Mouse (Mus musculus) CH12.LX (cell line): ENCODE data around the gene Srp68. TPM values are rescaled to one million over a fixed set of nuclear protein-coding genes. Genes with fewer than 3 reads are reported as not detected.

Source experiments
- DNase-seq: peaks from one replicate; pipeline ENCODE4 v3.0.0-alpha.2; 2013; ENCODE audit errors: extremely low read depth
- H3K27ac ChIP-seq: 2 replicates; pipeline ENCODE4 v1.5.1; 2012; ENCODE audit warnings: low read depth, mild to moderate bottlenecking, control low read depth, moderate library complexity; ENCODE audit not compliant: insufficient read depth
- H3K27me3 ChIP-seq: replicated peaks from 2 replicates; pipeline ENCODE3; 2012; ENCODE audit warnings: inconsistent platforms
- H3K36me3 ChIP-seq, 2 experiments: replicated peaks in 1 of 2; 2 replicates each; pipeline versions ENCODE3 to v1.6.1; 2012; ENCODE audit warnings: inconsistent platforms in 1 of 2, low read length in 1 of 2, mild to moderate bottlenecking in 1 of 2, mixed read lengths in 1 of 2, moderate library complexity in 1 of 2; ENCODE audit not compliant: control insufficient read depth in 1 of 2, insufficient read depth in 1 of 2
- H3K4me1 ChIP-seq, 2 experiments: 2 replicates each; pipeline ENCODE4 v1.6.1; 2012; ENCODE audit warnings: inconsistent platforms in 1 of 2, moderate library complexity in 1 of 2; ENCODE audit not compliant: insufficient read depth in 2 of 2, control insufficient read depth in 1 of 2
- H3K4me2 ChIP-seq: 2 replicates; pipeline ENCODE4 v1.6.1; 2012; ENCODE audit warnings: low read depth, mild to moderate bottlenecking, control low read depth; ENCODE audit not compliant: poor library complexity, insufficient read depth, severe bottlenecking
- H3K4me3 ChIP-seq, 3 experiments: fragments of 150-350 bp in 1 of 3; sonication (generic) in 1 of 3; replicated peaks in 1 of 3; 2 replicates each; pipeline versions ENCODE3 to v1.5.1; 2011 to 2012; ENCODE audit warnings: low read depth in 2 of 3, low read length in 2 of 3, mild to moderate bottlenecking in 2 of 3, moderate library complexity in 2 of 3, control low read depth in 1 of 3, improper control_type of control experiment in 1 of 3, inconsistent platforms in 1 of 3, mixed read lengths in 1 of 3; ENCODE audit not compliant: poor library complexity in 1 of 3
- H3K79me2 ChIP-seq: replicated peaks from 2 replicates; pipeline ENCODE4 v1.6.1; 2012; ENCODE audit warnings: mild to moderate bottlenecking, moderate library complexity; ENCODE audit not compliant: control insufficient read depth, poor library complexity, insufficient read depth, severe bottlenecking; ENCODE audit errors: extremely low read depth
- H3K9ac ChIP-seq: 2 replicates; pipeline ENCODE4 v1.6.1; 2012; ENCODE audit warnings: low read depth, mild to moderate bottlenecking, control low read depth, moderate library complexity; ENCODE audit not compliant: insufficient read depth
- H3K9me3 ChIP-seq: replicated peaks from 2 replicates; pipeline ENCODE3; 2012; ENCODE audit warnings: low read length, inconsistent platforms, mixed read lengths
- BHLHE40 ChIP-seq: IDR thresholded peaks from 2 replicates; pipeline ENCODE4 v1.6.1; 2011; ENCODE audit warnings: mild to moderate bottlenecking, low read depth, low read length, improper control_type of control experiment
- E2F4 ChIP-seq: IDR thresholded peaks from 2 replicates; pipeline ENCODE4 v1.6.1; 2011; ENCODE audit warnings: low read depth, low read length, improper control_type of control experiment; ENCODE audit not compliant: insufficient replicate concordance
- ELF1 ChIP-seq: IDR thresholded peaks from 2 replicates; pipeline ENCODE4 v1.6.1; 2014; ENCODE audit warnings: low read depth, mild to moderate bottlenecking, inconsistent platforms, low read length, improper control_type of control experiment
- EP300 ChIP-seq: IDR thresholded peaks from 2 replicates; pipeline ENCODE4 v1.6.1; 2011; ENCODE audit warnings: low read length, improper control_type of control experiment
- ETS1 ChIP-seq: conservative IDR thresholded peaks from 2 replicates; pipeline ENCODE4 v1.6.1; 2012; ENCODE audit warnings: low read depth, mild to moderate bottlenecking, inconsistent platforms, low read length, improper control_type of control experiment, moderate library complexity
- GABPA ChIP-seq: IDR thresholded peaks from 2 replicates; pipeline ENCODE4 v1.6.1; 2012; ENCODE audit warnings: low read depth, low read length, improper control_type of control experiment, inconsistent platforms; ENCODE audit not compliant: insufficient replicate concordance
- HCFC1 ChIP-seq: IDR thresholded peaks from 2 replicates; pipeline ENCODE4 v1.6.1; 2012; ENCODE audit warnings: low read depth, mild to moderate bottlenecking, inconsistent platforms, low read length, improper control_type of control experiment
- IRF4 ChIP-seq: IDR thresholded peaks from 2 replicates; pipeline ENCODE4 v1.6.1; 2014; ENCODE audit warnings: low read depth, mild to moderate bottlenecking, inconsistent platforms, low read length, improper control_type of control experiment
- JUN ChIP-seq: IDR thresholded peaks from 2 replicates; pipeline ENCODE4 v1.6.1; 2011; ENCODE audit warnings: low read depth, mild to moderate bottlenecking, low read length, improper control_type of control experiment, moderate library complexity; ENCODE audit not compliant: insufficient read depth
- JUND ChIP-seq: conservative IDR thresholded peaks from 2 replicates; pipeline ENCODE4 v1.6.1; 2011; ENCODE audit warnings: low read depth, low read length, improper control_type of control experiment
- KAT2A ChIP-seq: IDR thresholded peaks from 2 replicates; pipeline ENCODE4 v1.6.1; 2012; ENCODE audit warnings: low read length, improper control_type of control experiment, inconsistent platforms; ENCODE audit not compliant: insufficient replicate concordance
- MAFK ChIP-seq: IDR thresholded peaks from 2 replicates; pipeline ENCODE4 v1.6.1; 2011; ENCODE audit warnings: low read length, improper control_type of control experiment; ENCODE audit not compliant: insufficient replicate concordance
- MAX ChIP-seq: IDR thresholded peaks from 2 replicates; pipeline ENCODE4 v1.6.1; 2011; ENCODE audit warnings: low read length, improper control_type of control experiment
- MAZ ChIP-seq: IDR thresholded peaks from 2 replicates; pipeline ENCODE4 v1.6.1; 2012; ENCODE audit warnings: low read depth, mild to moderate bottlenecking, inconsistent platforms, low read length, improper control_type of control experiment, moderate library complexity
- MEF2A ChIP-seq: IDR thresholded peaks from 2 replicates; pipeline ENCODE4 v1.6.1; 2014; ENCODE audit warnings: low read depth, mild to moderate bottlenecking, inconsistent platforms, low read length, improper control_type of control experiment, borderline replicate concordance
- MXI1 ChIP-seq: IDR thresholded peaks from 2 replicates; pipeline ENCODE4 v1.6.1; 2011; ENCODE audit warnings: mild to moderate bottlenecking, low read depth, low read length, improper control_type of control experiment
- PAX5 ChIP-seq: IDR thresholded peaks from 2 replicates; pipeline ENCODE4 v1.6.1; 2012; ENCODE audit warnings: low read length, inconsistent platforms, mixed read lengths
- RCOR1 ChIP-seq: conservative IDR thresholded peaks from 2 replicates; pipeline ENCODE4 v1.6.1; 2012; ENCODE audit warnings: low read depth, mild to moderate bottlenecking, inconsistent platforms, low read length, improper control_type of control experiment
- SIN3A ChIP-seq: IDR thresholded peaks from 2 replicates; pipeline ENCODE4 v1.6.1; 2012; ENCODE audit warnings: low read length, improper control_type of control experiment, inconsistent platforms
- TBP ChIP-seq: conservative IDR thresholded peaks from 2 replicates; pipeline ENCODE4 v1.6.1; 2011; ENCODE audit warnings: low read depth, low read length, improper control_type of control experiment
- TCF12 ChIP-seq: IDR thresholded peaks from 2 replicates; pipeline ENCODE4 v1.6.1; 2014; ENCODE audit warnings: low read depth, mild to moderate bottlenecking, inconsistent platforms, low read length, improper control_type of control experiment
- USF1 ChIP-seq: IDR thresholded peaks from 2 replicates; pipeline ENCODE4 v1.6.1; 2014; ENCODE audit warnings: low read depth, mild to moderate bottlenecking, inconsistent platforms, low read length, improper control_type of control experiment
- ZC3H11A ChIP-seq: IDR thresholded peaks from 2 replicates; pipeline ENCODE4 v1.6.1; 2012; ENCODE audit warnings: low read depth, mild to moderate bottlenecking, inconsistent platforms, low read length, improper control_type of control experiment
- ZKSCAN1 ChIP-seq: IDR thresholded peaks from 2 replicates; pipeline ENCODE4 v1.6.1; 2012; ENCODE audit warnings: low read depth, inconsistent platforms, low read length, improper control_type of control experiment, borderline replicate concordance
- dilution Hi-C: fragments of 300-500 bp; cut with MboI; formaldehyde crosslinking; loops from 2 replicates; pipeline ENCODE4 v1.14.3; 2020; ENCODE audit warnings: low sequenced_read_pairs; ENCODE audit not compliant: extremely low pct_unique_long_range_greater_than_20kb, extremely low pct_ligation_motif_present
- in situ Hi-C: fragments of 300-500 bp; cut with MboI; formaldehyde crosslinking; loops from 3 replicates; pipeline ENCODE4 v1.14.3; 2019; ENCODE audit warnings: low sequenced_read_pairs, low pct_ligation_motif_present, low pct_unique_long_range_greater_than_20kb, mixed read lengths
- polyA plus RNA-seq: library from polyadenylated mRNA; unstranded; fragments of >175 nt; gene quantifications from 2 replicates; pipeline ENCODE4 v1.2.1, GENCODE M21; 2012; ENCODE audit warnings: low read depth; ENCODE audit not compliant: insufficient read length
- total RNA-seq, 2 experiments: library from RNA; depleted of rRNA; stranded (reverse); fragments of 300-350 nt in 1 of 2; fragments of >200 nt in 1 of 2; gene quantifications; 2 replicates each; pipeline ENCODE4 v1.2.3; 2012 to 2014

Gene Srp68
- total and polyA plus RNA-seq, 3 experiments, result 53.2 to 184 (median 74.7) TPM

DNA sequence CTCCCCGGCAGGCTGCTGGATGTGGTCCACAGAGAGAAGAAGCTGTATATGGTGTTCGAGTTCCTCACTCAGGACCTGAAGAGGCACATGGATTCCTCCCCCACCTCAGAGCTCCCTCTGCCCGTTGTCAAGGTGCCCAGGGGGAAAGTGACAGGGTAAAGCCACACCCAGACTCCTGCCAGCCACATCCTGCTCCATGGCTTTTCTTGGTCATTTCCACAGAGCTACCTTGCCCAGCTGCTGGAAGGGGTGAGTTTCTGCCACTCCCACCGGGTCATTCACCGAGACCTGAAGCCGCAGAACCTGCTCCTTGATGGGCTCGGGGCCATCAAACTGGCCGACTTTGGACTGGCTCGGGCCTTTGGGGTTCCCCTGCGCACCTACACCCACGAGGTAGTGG is 57.5 kb downstream of the Srp68 start:
- Histone ChIP-seq H3K27me3 (no peaks in the 10 kb centered on the region), H3K79me2 (no peaks in the 10 kb centered on the region), H3K4me3 (no peak overlapping the region)
- peak; percentile 21 for DNase-seq
- TF ChIP-seq SIN3A (no peak), KAT2A (no peak), RCOR1 (no peak), MAFK (no peak), TBP (no peak), ZKSCAN1 (no peak), HCFC1 (no peak), MAZ (no peak), JUN (no peak), IRF4 (no peak), MEF2A (no peak), ELF1 (no peak), JUND (no peak), USF1 (no peak), MXI1 (no peak)
- TF ChIP-seq, all 38 proteins: peak for 0
- Histone ChIP-seq H3K9me3 (peaks cover 7% of the 10 kb centered on the region), H3K4me2 (no peak overlapping the region), H3K9ac (no peak overlapping the region), H3K4me1 (peaks cover 21 to 40% of the 10 kb centered on the region in 2 experiments), H3K36me3 (peaks cover 5 to 30% of the 10 kb centered on the region in 2 experiments), H3K27ac (no peak overlapping the region)
- dilution Hi-C loops (no loop called here), in situ Hi-C loops (no loop called here)

- TF ChIP-seq USF1 (no peak), RCOR1 (0 out of 2 replicates have a peak, but pooled peaks have one; percentile 48), IRF4 (peak; percentile 22; the same call in 1 of the 2 replicates), JUN (no peak), TBP (no peak), E2F4 (no peak), KAT2A (no peak), TCF12 (peak; percentile 14; the same call in 1 of the 2 replicates), SIN3A (no peak), MEF2A (0 out of 2 replicates have a peak, but pooled peaks have one; percentile 32), BHLHE40 (peak; percentile 69), EP300 (peak; percentile 38; the same call in 1 of the 2 replicates), ZC3H11A (no peak), GABPA (no peak), MAX (peak; percentile 37; the same call in 1 of the 2 replicates), JUND (no peak), PAX5 (no peak), ETS1 (no peak)
- TF ChIP-seq, all 38 proteins: peak for 7
- Histone ChIP-seq H3K9me3 (peaks cover 2% of the 10 kb centered on the region), H3K27me3 (no peaks in the 10 kb centered on the region), H3K36me3 (peaks cover 7 to 31% of the 10 kb centered on the region in 2 experiments), H3K4me3 (no peak overlapping the region), H3K79me2 (no peaks in the 10 kb centered on the region), H3K4me2 (no peak overlapping the region), H3K9ac (no peak overlapping the region), H3K4me1 (peaks cover 21 to 40% of the 10 kb centered on the region in 2 experiments), H3K27ac (no peak overlapping the region)
- dilution Hi-C loops, result no loop called here
- in situ Hi-C loops, result no loop called here
- DNase-seq, result peak; percentile 86
Observed at GRCm38 (mm10) chr11:116215991-116216390, 58.0 kb downstream of the Srp68 start.
